Mouse (Mus musculus): ENCODE data around the gene Gm49368.

DNA sequence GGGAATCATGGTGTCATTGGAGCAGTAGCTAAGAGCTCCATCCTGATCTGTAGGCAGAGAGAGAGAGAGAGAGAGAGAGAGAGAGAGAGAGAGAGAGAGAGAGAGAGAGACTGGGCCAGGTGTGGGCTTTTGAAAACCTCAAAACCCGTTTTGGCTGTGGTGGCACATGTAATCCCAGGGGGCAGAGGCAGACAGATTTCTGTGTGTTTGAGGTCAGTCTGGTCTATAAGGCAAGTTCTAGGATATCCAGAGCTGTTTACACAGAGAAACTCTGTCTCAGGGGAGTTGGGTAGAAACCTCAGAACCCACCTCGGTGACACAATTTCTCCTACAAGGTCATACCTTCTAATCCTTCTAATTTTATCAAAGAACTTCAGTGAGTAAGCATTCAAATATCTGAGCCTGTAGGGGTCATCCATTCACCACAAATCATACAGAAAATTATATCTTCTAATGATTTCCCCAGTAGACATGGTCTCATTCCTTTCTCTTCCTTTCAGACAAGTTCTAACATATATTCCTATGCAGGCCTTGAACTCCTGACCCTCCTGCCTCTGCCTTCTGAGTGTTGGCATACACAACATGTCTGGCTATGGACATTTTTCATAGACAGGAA, 38.4 kb downstream of the Gm49368 start:
- no peak for TF ChIP-seq CTCF (IDR thresholded peaks at IDR 0.05; ENCODE audit: borderline replicate concordance, control insufficient read depth, extremely low read depth, insufficient read depth, low read length, poor library complexity)
- no peak for TF ChIP-seq POLR2A (IDR thresholded peaks at IDR 0.05; ENCODE audit: control insufficient read depth, extremely low read depth, insufficient read depth, low read length, poor library complexity)

All from thymus, adult 2 months (tissue).